Mouse (Mus musculus): ENCODE data around the gene Armc3.

DNA sequence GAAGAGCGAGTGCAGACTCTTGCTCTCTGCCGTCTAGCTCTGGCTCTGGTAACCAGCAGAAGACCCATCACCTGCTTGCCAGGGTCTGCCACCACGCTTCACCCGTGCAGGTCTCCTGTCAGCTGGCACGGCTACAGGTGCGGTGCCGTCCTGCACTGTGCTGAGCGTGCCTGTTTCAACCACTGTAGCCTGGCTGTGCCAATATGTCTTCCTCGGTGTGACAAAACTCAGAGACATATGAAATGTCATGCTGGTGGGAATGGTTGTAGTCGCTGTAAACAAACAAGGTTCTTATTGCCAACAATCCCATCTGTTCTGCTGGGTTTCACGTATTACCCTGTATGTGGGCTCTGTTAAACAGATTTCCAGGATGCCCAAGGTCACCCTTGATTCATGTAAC is 81.2 kb downstream of the Armc3 start:
- TF ChIP-seq CTCF (IDR thresholded peaks at IDR 0.05), result no peak
- TF ChIP-seq EP300 (IDR thresholded peaks at IDR 0.05), result no peak
